Mouse (Mus musculus): ENCODE data around the gene Wars2.

- TF ChIP-seq CTCF (conservative IDR thresholded peaks at IDR 0.05; ENCODE audit: low read length) (no peak), POU5F1 (IDR thresholded peaks at IDR 0.05; ENCODE audit: borderline replicate concordance, low read length) (no peak), NANOG (IDR thresholded peaks at IDR 0.05; ENCODE audit: borderline replicate concordance, low read length) (no peak)
Observed at GRCm38 (mm10) chr3:99110353-99111213, 30.3 kb upstream of the Wars2 start.

Measured in E14TG2a.4 (cell line).